Mouse (Mus musculus): ENCODE measurements around the gene Apoc2. TPM values are rescaled to one million over a fixed set of nuclear protein-coding genes. Genes with fewer than 3 reads are reported as not detected.
"Not testable (repeated sequence)": the region's sequence is repeated elsewhere in the genome, so short reads cannot be mapped to it uniquely, and the experiment has no call there.

Apoc2 gene
- polyA plus RNA-seq, 1 experiment = 0.47 TPM

DNA sequence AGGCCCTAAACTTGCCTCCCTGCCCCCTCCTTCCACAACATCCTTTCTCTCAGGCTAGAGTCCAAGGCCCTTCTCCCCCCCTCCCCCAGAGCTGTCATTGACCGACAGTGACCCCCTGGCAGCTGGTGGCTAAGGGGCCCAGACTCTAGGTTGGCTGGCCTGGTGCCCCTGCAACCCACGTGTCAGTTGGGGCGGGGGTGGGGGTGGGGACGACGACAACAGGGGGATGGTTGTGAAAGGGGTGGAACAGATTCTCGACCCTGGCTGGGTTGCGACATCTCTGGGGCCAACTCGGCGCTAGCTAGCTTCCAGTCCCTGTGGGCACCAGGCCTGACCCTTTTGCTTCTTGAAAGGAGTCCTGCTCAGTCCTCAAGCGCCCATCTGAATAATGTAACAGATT lies 15.7 kb upstream of the Apoc2 start:
- Histone ChIP-seq H3K36me3 (ENCODE audit: control insufficient read depth, insufficient read depth, low read length) (no peaks in the 10 kb centered on the region), H3K4me1 (ENCODE audit: control insufficient read depth, insufficient read depth, low read length) (peaks cover 22% of the 10 kb centered on the region), H3K4me3 (ENCODE audit: control insufficient read depth, low read depth, low read length) (no peak overlapping the region), H3K27me3 (ENCODE audit: control insufficient read depth, insufficient read depth, low read length) (no peaks in the 10 kb centered on the region), H3K27ac (ENCODE audit: control insufficient read depth, insufficient read depth, low read depth, low read length) (peak overlapping the region; percentile 46; the same call in 1 of the 2 replicates)
- TF ChIP-seq CTCF (IDR thresholded peaks at IDR 0.05; ENCODE audit: control insufficient read depth, insufficient read depth, insufficient replicate concordance, low read depth, low read length) = no peak
- no peak for TF ChIP-seq POLR2A (IDR thresholded peaks at IDR 0.05; ENCODE audit: control insufficient read depth, low read depth, low read length)

GRCm38 (mm10) chr7:19691873-19692865 lies 14.4 kb upstream of the Apoc2 start, which contains the start of gene Apoc1:
TSS of gene Apoc1 (minus strand) at chr7:19692660.
- Histone ChIP-seq H3K27ac (ENCODE audit: control insufficient read depth, insufficient read depth, low read depth, low read length) (no peak within 1 kb of the TSS), H3K4me3 (ENCODE audit: control insufficient read depth, low read depth, low read length) (no peak within 1 kb of the TSS), H3K4me1 (ENCODE audit: control insufficient read depth, insufficient read depth, low read length) (peaks cover 19% of the 10 kb centered on the region), H3K27me3 (ENCODE audit: control insufficient read depth, insufficient read depth, low read length) (no peaks in the 10 kb centered on the region), H3K36me3 (ENCODE audit: control insufficient read depth, insufficient read depth, low read length) (no peaks in the 10 kb centered on the region)
- TF ChIP-seq POLR2A (IDR thresholded peaks at IDR 0.05; ENCODE audit: control insufficient read depth, low read depth, low read length) = no peak
- no peak for TF ChIP-seq CTCF (IDR thresholded peaks at IDR 0.05; ENCODE audit: control insufficient read depth, insufficient read depth, insufficient replicate concordance, low read depth, low read length)

DNA sequence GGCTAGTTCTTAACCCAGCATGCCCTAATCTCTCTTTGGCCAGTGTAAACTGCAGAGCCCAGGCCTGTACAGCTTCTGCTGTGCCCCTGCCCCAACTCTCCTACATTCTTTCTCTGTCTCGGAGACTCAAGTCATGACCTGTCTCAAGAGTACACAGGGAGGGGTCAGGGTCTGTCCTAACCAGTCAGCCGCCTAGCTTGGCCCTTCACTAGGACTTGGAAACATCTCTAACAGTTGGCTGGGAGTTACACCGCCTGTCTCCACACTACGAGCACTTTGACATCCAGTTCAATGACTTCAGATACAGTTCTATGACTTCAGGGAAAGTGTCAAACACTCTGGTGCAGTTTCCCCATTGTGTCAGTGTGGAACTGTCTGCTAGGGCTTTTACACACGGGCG lies 13.7 kb upstream of the Apoc2 start:
- Histone ChIP-seq H3K4me1 (ENCODE audit: control insufficient read depth, insufficient read depth, low read length) (peaks cover 19% of the 10 kb centered on the region), H3K27me3 (ENCODE audit: control insufficient read depth, insufficient read depth, low read length) (no peaks in the 10 kb centered on the region), H3K27ac (ENCODE audit: control insufficient read depth, insufficient read depth, low read depth, low read length) (no peak overlapping the region), H3K4me3 (ENCODE audit: control insufficient read depth, low read depth, low read length) (no peak overlapping the region), H3K36me3 (ENCODE audit: control insufficient read depth, insufficient read depth, low read length) (no peaks in the 10 kb centered on the region)
- TF ChIP-seq CTCF (IDR thresholded peaks at IDR 0.05; ENCODE audit: control insufficient read depth, insufficient read depth, insufficient replicate concordance, low read depth, low read length) (no peak), POLR2A (IDR thresholded peaks at IDR 0.05; ENCODE audit: control insufficient read depth, low read depth, low read length) (no peak)

DNA sequence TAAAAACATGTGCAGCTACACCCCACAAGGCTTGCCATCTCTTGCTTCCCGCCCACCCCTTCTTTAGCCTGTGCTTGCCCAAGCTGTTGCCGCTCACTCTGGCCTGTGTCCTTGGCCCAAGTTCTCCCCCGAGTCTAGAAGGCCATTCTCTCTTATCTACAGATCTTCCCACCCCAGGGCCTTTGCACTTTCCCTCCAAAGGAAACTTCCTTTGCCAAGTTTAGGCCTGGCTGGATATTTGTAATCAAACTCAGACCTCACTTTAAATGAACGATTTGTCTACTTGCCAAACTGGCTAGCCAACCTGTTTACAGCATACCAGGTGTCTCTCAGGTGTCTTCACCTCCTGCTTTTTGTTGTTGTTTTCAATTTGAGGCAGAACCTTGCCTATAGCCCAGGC lies 13.1 kb upstream of the Apoc2 start:
- Histone ChIP-seq H3K27me3 (ENCODE audit: control insufficient read depth, insufficient read depth, low read length) (no peaks in the 10 kb centered on the region), H3K36me3 (ENCODE audit: control insufficient read depth, insufficient read depth, low read length) (no peaks in the 10 kb centered on the region), H3K4me3 (ENCODE audit: control insufficient read depth, low read depth, low read length) (no peak overlapping the region), H3K4me1 (ENCODE audit: control insufficient read depth, insufficient read depth, low read length) (peaks cover 19% of the 10 kb centered on the region), H3K27ac (ENCODE audit: control insufficient read depth, insufficient read depth, low read depth, low read length) (no peak overlapping the region)
- no peak for TF ChIP-seq POLR2A (IDR thresholded peaks at IDR 0.05; ENCODE audit: control insufficient read depth, low read depth, low read length)
- no peak for TF ChIP-seq CTCF (IDR thresholded peaks at IDR 0.05; ENCODE audit: control insufficient read depth, insufficient read depth, insufficient replicate concordance, low read depth, low read length)

- Histone ChIP-seq H3K36me3 (ENCODE audit: control insufficient read depth, insufficient read depth, low read length) (no peaks in the 10 kb centered on the region), H3K4me3 (ENCODE audit: control insufficient read depth, low read depth, low read length) (no peak overlapping the region), H3K27ac (ENCODE audit: control insufficient read depth, insufficient read depth, low read depth, low read length) (no peak overlapping the region), H3K4me1 (ENCODE audit: control insufficient read depth, insufficient read depth, low read length) (peaks cover 19% of the 10 kb centered on the region), H3K27me3 (ENCODE audit: control insufficient read depth, insufficient read depth, low read length) (no peaks in the 10 kb centered on the region)
- TF ChIP-seq CTCF (IDR thresholded peaks at IDR 0.05; ENCODE audit: control insufficient read depth, insufficient read depth, insufficient replicate concordance, low read depth, low read length) (no peak), POLR2A (IDR thresholded peaks at IDR 0.05; ENCODE audit: control insufficient read depth, low read depth, low read length) (no peak)
Measured at GRCm38 (mm10) chr7:19688611-19689010, 10.9 kb upstream of the Apoc2 start.

- peaks cover 17% of the 10 kb centered on the region for H3K4me1 ChIP-seq (ENCODE audit: control insufficient read depth, insufficient read depth, low read length)
- no peak overlapping the region for H3K27ac ChIP-seq (ENCODE audit: control insufficient read depth, insufficient read depth, low read depth, low read length)
- H3K27me3 ChIP-seq (ENCODE audit: control insufficient read depth, insufficient read depth, low read length) = no peaks in the 10 kb centered on the region
- TF ChIP-seq POLR2A (IDR thresholded peaks at IDR 0.05; ENCODE audit: control insufficient read depth, low read depth, low read length) = no peak
- no peak for TF ChIP-seq CTCF (IDR thresholded peaks at IDR 0.05; ENCODE audit: control insufficient read depth, insufficient read depth, insufficient replicate concordance, low read depth, low read length)
- no peak overlapping the region for H3K4me3 ChIP-seq (ENCODE audit: control insufficient read depth, low read depth, low read length)
- H3K36me3 ChIP-seq (ENCODE audit: control insufficient read depth, insufficient read depth, low read length) = no peaks in the 10 kb centered on the region
Measured at GRCm38 (mm10) chr7:19688101-19688500, 10.4 kb upstream of the Apoc2 start.

- not testable (repeated sequence) for H3K36me3 ChIP-seq (ENCODE audit: control insufficient read depth, insufficient read depth, low read length); H3K4me1 ChIP-seq (ENCODE audit: control insufficient read depth, insufficient read depth, low read length); H3K4me3 ChIP-seq (ENCODE audit: control insufficient read depth, low read depth, low read length); H3K27me3 ChIP-seq (ENCODE audit: control insufficient read depth, insufficient read depth, low read length); H3K27ac ChIP-seq (ENCODE audit: control insufficient read depth, insufficient read depth, low read depth, low read length)
Measured at GRCm38 (mm10) chr7:19686927-19687583, 9.3 kb upstream of the Apoc2 start.

Measured in testis, adult 2 months (tissue).